Mouse (Mus musculus) forebrain, embryonic 15.5 days (tissue): ENCODE results near the gene Acbd4. TPM values are rescaled to one million over a fixed set of nuclear protein-coding genes. Genes with fewer than 3 reads are reported as not detected.
A peak's percentile ranks its signal among the peaks of the same experiment; 100 is the strongest.

Experiments
- ATAC-seq: fragments of 200-750 bp; cut with Nextera tagmentation; replicated peaks from 2 replicates; pipeline ENCODE4 v1.8.0; 2017; ENCODE audit warnings: mild to moderate bottlenecking, moderate TSS enrichment, moderate library complexity
- H3K27ac ChIP-seq: fragments of 300-500 bp; sonication (generic); replicated peaks from 2 replicates; pipeline ENCODE4 v1.5.1; 2015; ENCODE audit warnings: mild to moderate bottlenecking, inconsistent platforms
- H3K27me3 ChIP-seq: fragments of 300-500 bp; sonication (generic); 2 replicates; pipeline ENCODE4 v1.6.1; 2015; ENCODE audit warnings: inconsistent platforms
- H3K36me3 ChIP-seq: fragments of 300-500 bp; sonication (generic); 2 replicates; pipeline ENCODE4 v1.6.1; 2015; ENCODE audit warnings: mild to moderate bottlenecking, inconsistent platforms
- H3K4me1 ChIP-seq: fragments of 300-500 bp; sonication (generic); 2 replicates; pipeline ENCODE4 v1.6.1; 2015; ENCODE audit warnings: inconsistent platforms
- H3K4me2 ChIP-seq: fragments of 300-500 bp; sonication (generic); replicated peaks from 2 replicates; pipeline ENCODE4 v1.6.1; 2015; ENCODE audit warnings: mild to moderate bottlenecking, inconsistent platforms
- H3K4me3 ChIP-seq: fragments of 300-500 bp; sonication (generic); 2 replicates; pipeline ENCODE4 v1.5.1; 2015; ENCODE audit warnings: mild to moderate bottlenecking, inconsistent platforms
- H3K9ac ChIP-seq: fragments of 300-500 bp; sonication (generic); replicated peaks from 2 replicates; pipeline ENCODE4 v1.6.1; 2015; ENCODE audit warnings: mild to moderate bottlenecking, inconsistent platforms
- H3K9me3 ChIP-seq: fragments of 300-500 bp; sonication (generic); 2 replicates; pipeline ENCODE4 v1.6.1; 2016; ENCODE audit warnings: inconsistent platforms
- WGBS: fragments of 180-500 bp; shearing (Covaris S2); methylation state at CpG from one replicate; pipeline ENCODE4 v1.1.7; 2015; ENCODE audit warnings: mixed read lengths; 5-methylcytosine and 5-hydroxymethylcytosine counted together
- polyA plus RNA-seq: library from polyadenylated mRNA; unstranded; fragments of >200 nt; fragmentation: Nextera tagmentation; extraction: Ambion mirVana; gene quantifications from 2 replicates; pipeline ENCODE4 v1.2.1, GENCODE M21; 2015

Gene Acbd4
- polyA plus RNA-seq, 1 experiment from 2014 or later: 14.8 TPM

DNA sequence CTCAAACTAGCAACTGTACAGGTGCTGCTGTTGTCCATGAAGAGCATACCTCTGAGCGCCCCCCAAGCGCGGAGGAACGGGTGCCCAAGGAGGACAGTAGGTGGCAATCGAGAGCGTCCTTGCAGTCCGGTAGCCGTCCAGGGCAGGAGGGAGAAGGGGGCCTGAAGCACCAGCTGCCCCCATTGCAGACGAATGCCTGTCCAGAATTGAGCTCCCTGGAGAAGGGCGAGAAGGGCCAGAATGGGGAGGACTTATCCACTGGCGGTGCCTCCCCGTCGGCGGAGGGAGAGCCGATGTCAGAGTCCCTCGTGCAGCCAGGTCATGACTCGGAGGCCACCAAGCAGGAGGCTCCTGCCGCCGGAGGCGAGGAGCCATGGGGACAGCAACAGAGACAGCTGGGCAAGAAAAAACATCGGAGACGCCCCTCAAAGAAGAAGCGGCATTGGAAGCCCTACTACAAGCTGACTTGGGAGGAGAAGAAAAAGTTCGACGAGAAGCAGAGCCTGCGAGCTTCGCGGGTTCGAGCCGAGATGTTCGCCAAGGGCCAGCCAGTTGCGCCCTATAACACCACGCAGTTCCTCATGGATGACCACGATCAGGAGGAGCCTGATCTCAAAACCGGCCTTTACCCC is 15.6 kb downstream of the Acbd4 start:
- ATAC-seq: no peak; the same call in 1 of the 2 replicates
- 0% methylated on average over 35 of the region's 35 CpGs for WGBS
- H3K4me3 ChIP-seq: peak overlapping the region; percentile 69

DNA sequence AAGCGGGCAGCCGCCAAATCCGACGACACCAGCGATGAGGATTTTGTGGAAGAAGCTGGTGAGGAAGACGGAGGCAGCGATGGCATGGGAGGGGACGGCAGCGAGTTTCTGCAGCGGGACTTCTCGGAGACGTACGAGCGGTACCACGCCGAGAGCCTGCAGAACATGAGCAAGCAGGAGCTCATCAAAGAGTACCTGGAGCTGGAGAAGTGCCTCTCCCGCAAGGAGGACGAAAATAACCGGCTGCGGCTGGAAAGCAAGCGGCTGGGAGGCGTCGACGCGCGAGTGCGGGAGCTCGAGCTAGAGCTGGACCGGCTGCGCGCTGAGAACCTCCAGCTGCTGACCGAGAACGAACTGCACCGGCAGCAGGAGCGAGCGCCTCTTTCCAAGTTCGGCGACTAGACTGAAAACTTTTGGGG is 16.1 kb downstream of the Acbd4 start:
- H3K9me3 ChIP-seq: no peaks in the 10 kb centered on the region
- peak overlapping the region; percentile 97 for H3K27ac ChIP-seq
- under 1% methylated on average over 38 of the region's 38 CpGs for WGBS

More for the DNA sequence above, 15.6 kb downstream of the Acbd4 start:
- H3K4me2 ChIP-seq: peak overlapping the region; percentile 75
- H3K27ac ChIP-seq: peak overlapping the region; percentile 97
- H3K9ac ChIP-seq: peak overlapping the region; percentile 49
- no peaks in the 10 kb centered on the region for H3K9me3 ChIP-seq
- no peaks in the 10 kb centered on the region for H3K36me3 ChIP-seq
- peaks cover 13% of the 10 kb centered on the region; the same call in 1 of the 2 replicates for H3K27me3 ChIP-seq
- peaks cover 46% of the 10 kb centered on the region for H3K4me1 ChIP-seq

DNA sequence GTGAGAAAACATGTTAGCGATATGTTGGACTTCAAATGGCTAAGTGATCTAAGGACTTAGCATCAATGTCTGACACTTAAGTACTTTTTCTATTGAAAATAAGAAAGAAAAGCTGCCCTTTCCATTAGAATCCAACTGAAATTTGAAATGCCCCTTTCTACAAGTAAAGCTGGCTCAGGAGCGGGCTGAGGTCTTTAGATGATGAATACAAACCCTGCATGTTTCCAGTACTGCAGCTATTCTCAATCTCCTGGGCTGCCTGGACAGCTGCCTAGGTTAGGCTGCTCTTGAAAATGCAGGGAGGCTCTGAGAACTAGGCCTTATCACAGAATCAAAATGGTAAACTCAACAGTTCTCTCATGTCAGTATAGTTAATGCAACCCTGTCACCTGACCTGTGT is 17.4 kb downstream of the Acbd4 start:
- no peak overlapping the region for H3K27ac ChIP-seq
- ATAC-seq: no peak
- peak overlapping the region; percentile 75 for H3K4me2 ChIP-seq
- H3K9ac ChIP-seq: peak overlapping the region; percentile 1; the same call in 1 of the 2 replicates
- H3K4me1 ChIP-seq: peaks cover 36% of the 10 kb centered on the region
- 80% methylated on average over 2 of the region's 2 CpGs for WGBS
- no peaks in the 10 kb centered on the region for H3K9me3 ChIP-seq
- peak overlapping the region; percentile 69; the same call in 1 of the 2 replicates for H3K4me3 ChIP-seq
- H3K27me3 ChIP-seq: no peaks in the 10 kb centered on the region
- H3K36me3 ChIP-seq: no peaks in the 10 kb centered on the region

More for the DNA sequence above, 16.1 kb downstream of the Acbd4 start:
- H3K4me3 ChIP-seq: peak overlapping the region; percentile 69
- no peak for ATAC-seq
- H3K36me3 ChIP-seq: no peaks in the 10 kb centered on the region
- H3K4me2 ChIP-seq: peak overlapping the region; percentile 75
- peaks cover 40% of the 10 kb centered on the region for H3K4me1 ChIP-seq
- peak overlapping the region; percentile 49 for H3K9ac ChIP-seq
- H3K27me3 ChIP-seq: peaks cover 10% of the 10 kb centered on the region; the same call in 1 of the 2 replicates

DNA sequence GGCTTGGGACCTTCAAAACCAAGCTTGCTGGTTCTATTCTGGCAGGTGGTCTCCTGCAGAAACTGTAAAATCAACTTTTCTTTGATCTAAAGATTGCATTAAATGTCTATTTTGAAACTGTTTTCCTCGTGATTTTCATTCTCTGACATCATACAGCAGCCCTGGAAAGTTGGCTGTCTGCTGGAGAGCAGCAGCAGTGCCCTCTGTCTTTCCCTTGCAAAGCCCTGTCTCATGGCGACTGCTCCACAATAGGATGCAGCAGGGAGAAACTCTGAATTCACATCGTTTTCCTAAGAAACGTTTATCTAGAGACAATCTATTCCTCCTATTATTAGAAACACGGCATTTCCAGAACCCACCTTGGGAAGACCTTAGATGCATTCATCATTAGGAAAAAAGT is 18.1 kb downstream of the Acbd4 start:
- Histone ChIP-seq H3K4me1 (peaks cover 32% of the 10 kb centered on the region), H3K36me3 (no peaks in the 10 kb centered on the region), H3K27ac (no peak overlapping the region), H3K4me3 (no peak overlapping the region), H3K4me2 (no peak overlapping the region), H3K9ac (no peak overlapping the region), H3K9me3 (no peaks in the 10 kb centered on the region), H3K27me3 (no peaks in the 10 kb centered on the region)
- 45% methylated on average over 5 of the region's 5 CpGs for WGBS
- no peak for ATAC-seq

DNA sequence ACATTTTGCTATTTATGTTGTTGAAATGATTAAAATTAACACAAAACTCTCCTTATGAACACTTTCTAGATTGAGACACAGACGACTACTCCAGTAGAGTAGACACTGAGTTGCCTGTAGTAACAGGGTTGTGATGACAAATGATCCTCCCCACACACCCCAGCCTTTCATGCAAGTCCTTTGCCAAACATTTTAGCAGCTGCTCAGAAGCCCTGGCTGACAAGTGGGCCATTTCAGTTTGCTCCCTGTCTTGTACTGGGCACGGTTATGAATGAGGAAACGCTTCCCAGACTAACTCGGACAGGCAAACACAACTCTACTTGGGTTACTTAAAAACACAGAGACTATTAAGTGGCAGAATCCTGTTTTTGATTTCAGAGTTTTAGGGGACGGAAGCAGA is 18.8 kb downstream of the Acbd4 start:
- H3K9ac ChIP-seq: no peak overlapping the region
- 63% methylated on average over 5 of the region's 5 CpGs for WGBS
- H3K27ac ChIP-seq: no peak overlapping the region
- no peaks in the 10 kb centered on the region for H3K9me3 ChIP-seq
- H3K36me3 ChIP-seq: no peaks in the 10 kb centered on the region
- ATAC-seq: no peak
- no peaks in the 10 kb centered on the region for H3K27me3 ChIP-seq
- no peak overlapping the region for H3K4me3 ChIP-seq
- no peak overlapping the region for H3K4me2 ChIP-seq
- H3K4me1 ChIP-seq: peaks cover 28% of the 10 kb centered on the region

DNA sequence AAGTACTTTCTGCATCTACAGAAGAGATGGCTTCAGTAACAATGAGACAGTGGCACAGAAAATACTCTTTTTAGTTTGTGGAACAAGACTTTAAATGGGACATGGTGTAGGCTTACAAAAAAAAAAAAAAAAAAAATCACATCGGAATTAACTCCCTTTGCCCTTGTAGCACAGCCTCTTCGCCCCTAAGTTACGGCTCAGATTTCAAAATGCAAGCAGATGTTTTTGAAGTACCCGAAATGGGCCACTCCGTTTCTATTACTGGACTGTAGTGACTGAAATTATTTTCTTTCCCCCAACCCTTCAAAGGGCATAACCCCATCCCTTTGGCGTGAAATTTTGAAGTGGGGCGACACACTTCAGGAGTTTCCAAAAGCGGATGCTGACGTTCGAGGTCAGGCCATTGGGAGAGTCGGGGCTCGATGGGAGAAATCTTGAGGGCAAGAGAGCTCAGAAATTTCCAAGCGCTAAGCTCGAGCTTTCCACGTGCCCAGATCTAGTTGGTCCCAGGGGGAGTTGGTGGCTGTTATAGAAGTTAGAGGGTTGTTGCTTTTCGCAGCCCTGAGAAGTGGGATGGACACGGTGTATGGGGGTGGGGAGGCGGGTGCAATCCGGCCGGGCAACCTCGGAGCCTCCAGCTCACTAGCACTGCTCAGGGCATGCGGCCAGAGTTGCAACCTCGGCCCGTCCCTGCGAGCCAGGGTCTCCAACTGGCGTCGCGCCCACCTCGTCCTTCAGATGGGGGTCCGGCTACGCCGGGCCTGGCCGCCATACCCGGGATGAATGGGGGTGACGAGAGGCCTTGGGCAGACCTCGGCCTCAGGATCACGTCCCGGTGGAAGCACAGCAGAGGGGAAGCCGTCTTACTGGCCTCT is 30.5 kb downstream of the Acbd4 start, which contains the start of gene Hexim2:
Hexim2 (plus strand) TSS at position 729 of the 875 bp plus-strand sequence.
- peak; percentile 49 for ATAC-seq
- Histone ChIP-seq H3K4me3 (peak within 1 kb of the TSS; percentile 96), H3K36me3 (no peaks in the 10 kb centered on the region), H3K27me3 (no peaks in the 10 kb centered on the region), H3K4me1 (peaks cover 38% of the 10 kb centered on the region), H3K9ac (peak within 1 kb of the TSS; percentile 100), H3K9me3 (no peaks in the 10 kb centered on the region), H3K4me2 (peak within 1 kb of the TSS; percentile 89), H3K27ac (peak within 1 kb of the TSS; percentile 95)
- under 1% methylated on average over 39 of the region's 39 CpGs for WGBS

DNA sequence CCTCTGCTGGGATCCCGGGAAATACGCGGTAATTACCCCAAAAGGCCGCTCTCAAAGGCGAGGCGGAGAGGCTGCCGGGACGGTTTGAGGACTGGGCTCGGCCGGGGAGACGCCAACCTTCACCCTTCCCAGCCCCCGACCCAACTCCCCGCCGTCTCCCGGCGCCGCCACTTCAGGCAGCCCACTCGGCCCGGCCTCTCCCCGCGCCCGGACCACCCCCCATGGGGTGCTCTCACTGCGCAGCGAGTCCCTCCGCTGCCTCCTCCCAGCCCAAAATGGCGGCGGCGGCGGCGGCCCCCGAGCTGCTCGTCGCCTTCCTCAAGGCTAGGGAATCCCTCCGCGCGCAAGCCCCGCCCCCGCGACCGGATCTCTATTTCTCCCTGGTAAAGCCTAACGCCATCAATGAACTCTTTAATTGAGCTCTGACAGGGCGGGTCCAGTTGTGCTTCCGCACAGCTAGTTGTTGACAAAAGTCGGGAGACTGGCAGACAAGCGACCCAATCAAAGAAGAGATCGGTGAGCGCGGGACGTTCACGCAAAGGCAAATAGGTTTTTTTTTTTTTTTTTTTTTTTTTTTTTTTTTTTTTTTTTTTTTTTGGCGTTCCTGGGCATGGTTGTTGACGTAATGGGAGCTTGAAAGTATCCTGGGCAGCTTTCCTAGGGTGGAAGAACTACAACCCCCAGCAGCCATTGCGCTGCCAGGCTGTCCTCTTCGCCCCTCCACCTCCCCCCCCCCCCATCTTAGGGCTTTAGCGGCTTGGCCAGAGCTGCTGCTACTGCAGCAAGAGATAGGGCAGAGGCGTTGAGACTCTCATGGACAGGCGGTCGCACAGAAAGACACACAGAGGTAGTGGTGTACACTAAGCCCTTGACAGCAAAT is 31.3 kb downstream of the Acbd4 start:
- Histone ChIP-seq H3K27me3 (no peaks in the 10 kb centered on the region), H3K36me3 (no peaks in the 10 kb centered on the region), H3K4me3 (peak overlapping the region; percentile 96), H3K4me2 (peak overlapping the region; percentile 89), H3K4me1 (peaks cover 38% of the 10 kb centered on the region), H3K9ac (peak overlapping the region; percentile 100), H3K27ac (peak overlapping the region; percentile 95), H3K9me3 (no peaks in the 10 kb centered on the region)
- under 1% methylated on average over 58 of the region's 58 CpGs for WGBS
- peak; percentile 94 for ATAC-seq

DNA sequence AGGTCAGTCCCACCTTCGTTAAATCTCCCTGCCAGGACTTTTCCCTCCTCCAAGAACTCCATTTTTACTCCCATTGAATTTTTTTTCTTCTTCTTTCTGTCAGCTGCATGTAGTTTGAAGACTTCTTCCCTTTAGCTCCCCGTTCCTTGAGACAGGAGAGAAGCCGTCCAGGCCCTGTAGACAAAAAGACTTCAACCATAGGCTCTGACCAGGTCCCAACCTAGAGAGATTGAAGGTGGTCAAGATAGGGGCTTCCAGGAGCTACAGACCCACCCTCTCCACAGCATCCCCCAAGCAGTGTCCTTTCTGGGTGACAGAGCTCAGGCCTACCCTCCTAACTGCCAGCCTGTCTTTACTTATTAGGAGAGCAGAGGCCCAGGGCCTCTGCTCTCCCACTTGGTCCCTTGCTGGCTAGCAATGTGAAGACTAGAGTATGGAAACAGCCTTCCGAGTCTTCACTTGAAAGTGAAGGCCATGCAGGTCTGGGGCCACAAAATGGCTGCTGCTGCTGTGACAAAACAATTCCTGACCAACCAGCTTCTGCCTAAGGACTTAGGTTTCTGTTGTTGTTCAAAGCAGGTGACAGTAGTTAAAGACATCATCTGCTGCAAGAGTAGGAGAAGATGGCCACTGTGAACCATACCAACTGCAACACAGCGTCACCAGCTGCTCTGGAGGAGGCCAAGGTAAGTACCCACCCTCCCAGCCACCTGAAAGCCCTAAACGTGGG is 32.1 kb downstream of the Acbd4 start:
- H3K9me3 ChIP-seq: no peaks in the 10 kb centered on the region
- peak overlapping the region; percentile 22 for H3K9ac ChIP-seq
- H3K27me3 ChIP-seq: no peaks in the 10 kb centered on the region
- peak overlapping the region; percentile 35 for H3K4me3 ChIP-seq
- H3K4me2 ChIP-seq: peak overlapping the region; percentile 39
- ATAC-seq: peak; percentile 37; the same call in 1 of the 2 replicates
- peaks cover 38% of the 10 kb centered on the region for H3K4me1 ChIP-seq
- H3K27ac ChIP-seq: peak overlapping the region; percentile 55
- no peaks in the 10 kb centered on the region for H3K36me3 ChIP-seq
- WGBS: 52% methylated on average over 6 of the region's 6 CpGs

DNA sequence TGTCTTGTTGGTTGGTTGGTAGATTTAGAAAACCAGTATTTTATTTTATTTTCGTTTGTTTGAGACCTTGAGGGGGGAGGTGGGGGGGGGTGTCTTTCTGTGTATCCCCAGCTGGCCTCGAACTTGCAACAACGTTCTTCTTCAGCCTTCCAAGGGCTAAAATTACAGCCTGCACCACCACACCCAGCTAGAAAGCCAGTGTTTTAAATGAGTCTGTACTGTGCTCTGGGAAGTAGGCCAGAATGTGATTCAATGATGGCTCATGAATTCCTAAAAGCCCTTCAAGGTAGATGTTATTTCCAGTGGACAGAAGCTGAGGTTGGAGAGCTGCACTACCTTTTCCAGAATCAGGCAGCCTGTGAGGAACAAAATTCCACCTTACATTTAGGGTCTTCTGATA is 32.7 kb downstream of the Acbd4 start:
- no peak for ATAC-seq
- H3K9ac ChIP-seq: no peak overlapping the region
- peaks cover 38% of the 10 kb centered on the region for H3K4me1 ChIP-seq
- H3K9me3 ChIP-seq: no peaks in the 10 kb centered on the region
- H3K36me3 ChIP-seq: 0 out of 2 replicates have a peak, but pooled peaks cover 5% of the 10 kb centered on the region
- peak overlapping the region; percentile 55; the same call in 1 of the 2 replicates for H3K27ac ChIP-seq
- H3K4me3 ChIP-seq: no peak overlapping the region
- H3K4me2 ChIP-seq: peak overlapping the region; percentile 39
- no peaks in the 10 kb centered on the region for H3K27me3 ChIP-seq
- WGBS: 72% methylated on average over 3 of the region's 3 CpGs

DNA sequence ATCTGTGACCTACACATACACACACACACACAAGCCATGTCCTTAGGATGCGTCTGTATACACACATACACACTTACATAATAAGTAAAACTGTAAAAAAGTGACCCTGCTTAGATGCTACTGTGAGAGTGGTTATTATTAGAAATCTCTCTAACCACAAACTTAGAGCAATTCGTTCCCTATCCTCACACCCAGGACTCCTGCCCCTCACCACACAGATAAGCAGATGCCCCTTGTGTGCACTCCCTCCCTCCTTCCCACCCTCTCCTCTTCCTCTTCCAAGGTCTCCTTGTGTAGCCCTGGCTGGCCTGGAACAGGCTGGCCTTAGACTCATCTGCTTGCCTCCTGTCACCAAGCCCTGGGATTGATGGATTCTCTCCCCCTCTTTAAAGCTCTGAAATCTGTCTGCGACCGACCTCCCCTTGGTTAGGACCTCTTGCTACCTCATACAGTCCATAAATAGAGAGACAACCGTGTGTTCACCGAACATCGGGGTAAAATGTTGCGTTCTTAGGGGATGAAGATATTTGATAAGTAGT is 34.6 kb downstream of the Acbd4 start:
- Histone ChIP-seq H3K9ac (no peak overlapping the region), H3K27me3 (no peaks in the 10 kb centered on the region), H3K4me2 (no peak overlapping the region), H3K36me3 (0 out of 2 replicates have a peak, but pooled peaks cover 8% of the 10 kb centered on the region), H3K4me3 (no peak overlapping the region), H3K27ac (no peak overlapping the region), H3K4me1 (peaks cover 28% of the 10 kb centered on the region), H3K9me3 (no peaks in the 10 kb centered on the region)
- ATAC-seq: no peak
- 93% methylated on average over 8 of the region's 8 CpGs for WGBS
